Comparison of ENCODE assay signal across 7 mouse cellular contexts in the genomic region with DNA sequence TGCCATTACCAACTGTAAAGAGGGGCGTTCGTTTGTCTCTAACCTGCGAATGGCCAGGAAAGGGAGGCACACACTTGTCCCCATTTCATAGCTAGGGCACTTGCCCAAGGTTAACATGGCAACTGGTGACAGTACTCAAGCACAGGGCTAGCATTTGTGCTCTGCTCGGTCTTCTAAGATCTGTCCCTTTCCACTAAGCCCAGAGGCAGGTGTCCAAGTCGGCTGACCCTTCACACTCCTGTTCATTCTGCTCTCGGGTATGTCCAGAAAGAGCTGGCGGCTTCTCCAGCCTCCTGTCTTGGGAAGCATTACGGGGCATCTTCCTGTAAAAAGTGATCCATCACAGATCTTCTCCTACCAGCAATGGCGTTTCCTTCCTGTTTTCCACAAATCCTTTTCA. TPM values are rescaled to one million over a fixed set of nuclear protein-coding genes. Genes with fewer than 3 reads are reported as not detected.
A peak's percentile ranks its signal among the peaks of the same experiment; 100 is the strongest.
DNase-seq lines count a peak whose midpoint lies in the region; ATAC-seq lines count a peak whose summit lies in the region.

No protein-coding gene starts in this region.

- peak overlapping the region; percentile 97 for H3K4me2 ChIP-seq in lung, embryonic 15.5 days
- H3K4me2 ChIP-seq in forebrain, embryonic 15.5 days (replicated peaks) = peak overlapping the region; percentile 94
- peak overlapping the region; percentile 98 for H3K4me2 ChIP-seq in stomach, embryonic 14.5 days (replicated peaks; ENCODE audit: low read depth, low read length)

- WGBS in lung, embryonic 15.5 days = 30% methylated on average over 9 of the region's 9 CpGs
- 44% methylated on average over 9 of the region's 9 CpGs for WGBS in forebrain, embryonic 15.5 days
- 23% methylated on average over 9 of the region's 9 CpGs for WGBS in stomach, embryonic 14.5 days

- no peaks in the 10 kb centered on the region for H3K9me3 ChIP-seq in lung, embryonic 15.5 days
- no peaks in the 10 kb centered on the region for H3K9me3 ChIP-seq in forebrain, embryonic 15.5 days
- H3K9me3 ChIP-seq in stomach, embryonic 14.5 days (ENCODE audit: control insufficient read depth, low read depth, low read length) = no peaks in the 10 kb centered on the region

- no peaks in the 10 kb centered on the region for H3K36me3 ChIP-seq in lung, embryonic 15.5 days
- no peaks in the 10 kb centered on the region for H3K36me3 ChIP-seq in forebrain, embryonic 15.5 days
- no peaks in the 10 kb centered on the region for H3K36me3 ChIP-seq in stomach, embryonic 14.5 days (ENCODE audit: control insufficient read depth, insufficient read depth, low read length)

- no peak overlapping the region for H3K9ac ChIP-seq in lung, embryonic 15.5 days
- H3K9ac ChIP-seq in forebrain, embryonic 15.5 days (replicated peaks) = no peak overlapping the region
- peak overlapping the region; percentile 57; the same call in 1 of the 2 replicates for H3K9ac ChIP-seq in stomach, embryonic 14.5 days (replicated peaks; ENCODE audit: low read depth, low read length)

- peak overlapping the region; percentile 60 for H3K4me3 ChIP-seq in lung, embryonic 15.5 days
- H3K4me3 ChIP-seq in forebrain, embryonic 15.5 days = peak overlapping the region; percentile 45; the same call in 1 of the 2 replicates
- peak overlapping the region; percentile 59; the same call in 1 of the 2 replicates for H3K4me3 ChIP-seq in stomach, embryonic 14.5 days (ENCODE audit: low read depth, low read length)

- H3K27ac ChIP-seq in lung, embryonic 15.5 days = no peak overlapping the region
- H3K27ac ChIP-seq in forebrain, embryonic 15.5 days (replicated peaks) = no peak overlapping the region
- no peak overlapping the region for H3K27ac ChIP-seq in stomach, embryonic 14.5 days (ENCODE audit: low read length)

- H3K4me1 ChIP-seq in lung, embryonic 15.5 days = peaks cover 23% of the 10 kb centered on the region
- H3K4me1 ChIP-seq in forebrain, embryonic 15.5 days = peaks cover 21% of the 10 kb centered on the region
- 0 out of 2 replicates have a peak, but pooled peaks cover 9% of the 10 kb centered on the region for H3K4me1 ChIP-seq in stomach, embryonic 14.5 days (ENCODE audit: control insufficient read depth, insufficient read depth, low read length)

- no peak for ATAC-seq in lung, embryonic 15.5 days (ENCODE audit: borderline replicate concordance, extremely low read depth, low FRiP score, low TSS enrichment)
- ATAC-seq in forebrain, embryonic 15.5 days (replicated peaks) = no peak
- ATAC-seq in stomach, embryonic 14.5 days (ENCODE audit: insufficient number of reproducible peaks, insufficient read depth, low FRiP score, low read depth) = no peak
- no peak for ATAC-seq in activated CD4-positive, CD25-positive, alpha-beta regulatory T cell, adult 4 months

- H3K27me3 ChIP-seq in lung, embryonic 15.5 days = peaks cover 16% of the 10 kb centered on the region
- H3K27me3 ChIP-seq in forebrain, embryonic 15.5 days = peaks cover 21% of the 10 kb centered on the region; the same call in 1 of the 2 replicates
- H3K27me3 ChIP-seq in stomach, embryonic 14.5 days (ENCODE audit: control insufficient read depth, insufficient read depth, low read length) = no peaks in the 10 kb centered on the region

- DNase-seq in lung, postnatal 36 days = no peak
- peak; percentile 38 to 59 for DNase-seq in kidney, postnatal 4 days
- DNase-seq in right cerebral cortex, postnatal 36 days (ENCODE audit: low spot score in 2 of 2) = no peak

RNA-seq across cellular contexts. Expression of gene Fkbp11, which starts 0.4 kb away (rescaled TPM):
- 30.0 and 32.6 TPM in 2 replicates for polyA plus RNA-seq in lung, embryonic 15.5 days (2015; fragmentation: Nextera tagmentation; extraction: Ambion mirVana)
- 3.5 and 3.6 TPM in 2 replicates for polyA plus RNA-seq in forebrain, embryonic 15.5 days (2015; fragmentation: Nextera tagmentation; extraction: Ambion mirVana)
- 38.1 and 39.2 TPM in 2 replicates for polyA plus RNA-seq in stomach, embryonic 14.5 days (2014; fragmentation: Nextera tagmentation; extraction: Ambion mirVana)
- polyA plus RNA-seq in activated CD4-positive, CD25-positive, alpha-beta regulatory T cell, adult 4 months (2017; shearing (Covaris generic)) = 1 to 10 TPM; 1.3 to 1.7 TPM

RNA-seq across cellular contexts. Expression of gene Ccdc65, which starts 20.4 kb away (rescaled TPM):
- 2.1 and 2.8 TPM in 2 replicates for polyA plus RNA-seq in lung, embryonic 15.5 days (2015; fragmentation: Nextera tagmentation; extraction: Ambion mirVana)
- 2.3 and 4.3 TPM in 2 replicates for polyA plus RNA-seq in forebrain, embryonic 15.5 days (2015; fragmentation: Nextera tagmentation; extraction: Ambion mirVana)
- polyA plus RNA-seq in stomach, embryonic 14.5 days (2014; fragmentation: Nextera tagmentation; extraction: Ambion mirVana) = 1.2 and 1.4 TPM in 2 replicates
- under 1 TPM in 1 of 2 experiments, not detected in 1; 0.62 TPM for polyA plus RNA-seq in activated CD4-positive, CD25-positive, alpha-beta regulatory T cell, adult 4 months (2017; shearing (Covaris generic))

RNA-seq across cellular contexts. Expression of gene Arf3, which starts 34.6 kb away (rescaled TPM):
- polyA plus RNA-seq in lung, embryonic 15.5 days (2015; fragmentation: Nextera tagmentation; extraction: Ambion mirVana) = 45.7 and 45.8 TPM in 2 replicates
- 82.3 and 88.2 TPM in 2 replicates for polyA plus RNA-seq in forebrain, embryonic 15.5 days (2015; fragmentation: Nextera tagmentation; extraction: Ambion mirVana)
- polyA plus RNA-seq in stomach, embryonic 14.5 days (2014; fragmentation: Nextera tagmentation; extraction: Ambion mirVana) = 33.2 and 34.5 TPM in 2 replicates
- 10 to 100 TPM; 29.9 to 46.7 TPM for polyA plus RNA-seq in activated CD4-positive, CD25-positive, alpha-beta regulatory T cell, adult 4 months (2017; shearing (Covaris generic))

RNA-seq across cellular contexts. Expression of gene Wnt10b, which starts 49.6 kb away (rescaled TPM):
- 0.10 TPM in 1 of 2 replicates, not detected in the other for polyA plus RNA-seq in lung, embryonic 15.5 days (2015; fragmentation: Nextera tagmentation; extraction: Ambion mirVana)
- polyA plus RNA-seq in forebrain, embryonic 15.5 days (2015; fragmentation: Nextera tagmentation; extraction: Ambion mirVana) = not detected in 2 replicates
- not detected in 2 replicates for polyA plus RNA-seq in stomach, embryonic 14.5 days (2014; fragmentation: Nextera tagmentation; extraction: Ambion mirVana)
- polyA plus RNA-seq in activated CD4-positive, CD25-positive, alpha-beta regulatory T cell, adult 4 months (2017; shearing (Covaris generic)) = under 1 TPM in 1 of 2 experiments, not detected in 1; 0.22 TPM

RNA-seq across cellular contexts. Expression of gene Rnd1, which starts 51.1 kb away (rescaled TPM):
- 0.63 and 0.92 TPM in 2 replicates for polyA plus RNA-seq in lung, embryonic 15.5 days (2015; fragmentation: Nextera tagmentation; extraction: Ambion mirVana)
- polyA plus RNA-seq in forebrain, embryonic 15.5 days (2015; fragmentation: Nextera tagmentation; extraction: Ambion mirVana) = 11.0 and 12.8 TPM in 2 replicates
- 0.75 and 0.83 TPM in 2 replicates for polyA plus RNA-seq in stomach, embryonic 14.5 days (2014; fragmentation: Nextera tagmentation; extraction: Ambion mirVana)
- polyA plus RNA-seq in activated CD4-positive, CD25-positive, alpha-beta regulatory T cell, adult 4 months (2017; shearing (Covaris generic)) = 1 to 10 TPM in 1 of 2 experiments, under 1 TPM in 1; 0.50 to 1.5 TPM

Comparison
In these comparisons a context has a peak if more than half of its experiments do, and no peak if none do; other contexts are left out.
1. DNase-seq: peak in kidney, postnatal 4 days (2 of 2); none in lung, postnatal 36 days (single experiment) and right cerebral cortex, postnatal 36 days (0 of 2).
2. Peak in every context shown above with its lines, with median percentiles within 50 percentile points of each other: H3K4me2 ChIP-seq and H3K4me3 ChIP-seq.